Mouse (Mus musculus) liver, postnatal 0 days (tissue): Measurements from ENCODE around the gene Gdf15. TPM values are rescaled to one million over a fixed set of nuclear protein-coding genes. Genes with fewer than 3 reads are reported as not detected.

Source experiments
- ATAC-seq: fragments of 200-750 bp; cut with Nextera tagmentation; 2 replicates; pipeline ENCODE4 v1.8.0; 2017; ENCODE audit warnings: mild to moderate bottlenecking, moderate library complexity
- DNase-seq: peaks from one replicate; pipeline ENCODE4 v3.0.0-alpha.2; 2016
- H3K27ac ChIP-seq: fragments of 300-500 bp; sonication (generic); 2 replicates; pipeline ENCODE4 v1.5.1; 2014; ENCODE audit warnings: antibody characterized with exemption, moderate library complexity, mild to moderate bottlenecking, low read depth
- H3K27me3 ChIP-seq: fragments of 300-500 bp; sonication (generic); 2 replicates; pipeline ENCODE4 v1.6.1; 2014; ENCODE audit warnings: low read length, control low read depth, mixed read lengths; ENCODE audit not compliant: insufficient read depth
- H3K36me3 ChIP-seq: fragments of 300-500 bp; sonication (generic); replicated peaks from 2 replicates; pipeline ENCODE4 v1.6.1; 2014; ENCODE audit warnings: mild to moderate bottlenecking, control low read depth, low read length, moderate library complexity, mixed read lengths; ENCODE audit not compliant: insufficient read depth
- H3K4me1 ChIP-seq: fragments of 300-500 bp; sonication (generic); 2 replicates; pipeline ENCODE4 v1.6.1; 2014; ENCODE audit warnings: antibody characterized with exemption, mild to moderate bottlenecking, control low read depth; ENCODE audit not compliant: insufficient read depth
- H3K4me2 ChIP-seq: fragments of 300-500 bp; sonication (generic); 2 replicates; pipeline ENCODE4 v1.6.1; 2014; ENCODE audit warnings: low read depth, mild to moderate bottlenecking, low read length, moderate library complexity, mixed read lengths
- H3K4me3 ChIP-seq: fragments of 300-500 bp; sonication (generic); 2 replicates; pipeline ENCODE4 v1.5.1; 2014; ENCODE audit warnings: low read depth, low read length
- H3K9ac ChIP-seq: fragments of 300-500 bp; sonication (generic); replicated peaks from 2 replicates; pipeline ENCODE4 v1.6.1; 2014; ENCODE audit warnings: mild to moderate bottlenecking, moderate library complexity
- H3K9me3 ChIP-seq: fragments of 300-500 bp; sonication (generic); 2 replicates; pipeline ENCODE4 v1.6.1; 2016; ENCODE audit warnings: mild to moderate bottlenecking, control low read depth, low read length, mixed read lengths
- CTCF ChIP-seq: sonication (generic); IDR thresholded peaks from 2 replicates; pipeline ENCODE4 v1.5.1; 2016; ENCODE audit warnings: antibody characterized with exemption, low read depth
- EP300 ChIP-seq: IDR thresholded peaks from 2 replicates; pipeline ENCODE4 v1.6.1; 2016; ENCODE audit warnings: antibody characterized with exemption, low read depth, mild to moderate bottlenecking
- WGBS: fragments of 180-500 bp; shearing (Covaris S2); extraction: QIAGEN DNeasy Blood & Tissue Kit; methylation state at CpG from one replicate; pipeline ENCODE4 v1.1.7; 2014; ENCODE audit not compliant: insufficient replicate concordance; 5-methylcytosine and 5-hydroxymethylcytosine counted together
- polyA plus RNA-seq: library from polyadenylated mRNA; unstranded; fragments of >200 nt; fragmentation: Nextera tagmentation; extraction: Ambion mirVana; gene quantifications from 2 replicates; pipeline ENCODE4 v1.2.1, GENCODE M21; 2015

The Gdf15 gene
- polyA plus RNA-seq, 1 experiment from 2014 or later: 2.1 TPM

GRCm38 (mm10) chr8:70635527-70635926 lies 3.3 kb upstream of the Gdf15 start:
- 29% methylated on average over 6 of the region's 6 CpGs for WGBS
- no peaks in the 10 kb centered on the region for H3K36me3 ChIP-seq
- peaks cover 57% of the 10 kb centered on the region for H3K4me1 ChIP-seq
- ATAC-seq (no peak), DNase-seq (no peak)
- H3K27me3 ChIP-seq: no peaks in the 10 kb centered on the region
- H3K4me2 ChIP-seq: no peak overlapping the region
- TF ChIP-seq EP300 (no peak), CTCF (no peak)
- H3K27ac ChIP-seq: peak overlapping the region; percentile 78
- H3K4me3 ChIP-seq: no peak overlapping the region
- no peak overlapping the region; the same call in 1 of the 2 replicates for H3K9ac ChIP-seq
- no peaks in the 10 kb centered on the region for H3K9me3 ChIP-seq

GRCm38 (mm10) chr8:70634066-70634465 lies 1.8 kb upstream of the Gdf15 start:
- Histone ChIP-seq H3K9ac (no peak overlapping the region), H3K4me1 (peaks cover 62% of the 10 kb centered on the region), H3K4me3 (no peak overlapping the region), H3K36me3 (no peaks in the 10 kb centered on the region), H3K27ac (peak overlapping the region; percentile 78), H3K27me3 (no peaks in the 10 kb centered on the region), H3K9me3 (no peaks in the 10 kb centered on the region), H3K4me2 (no peak overlapping the region)
- DNase-seq (peak; percentile 87), ATAC-seq (peak; percentile 64)
- TF ChIP-seq CTCF (no peak), EP300 (peak; percentile 80)
- 25% methylated on average over 6 of the region's 6 CpGs for WGBS

GRCm38 (mm10) chr8:70631436-70631835 lies 820 bp downstream of the Gdf15 start:
- no peaks in the 10 kb centered on the region for H3K27me3 ChIP-seq
- no peak for TF ChIP-seq CTCF
- TF ChIP-seq EP300: no peak
- DNase-seq (peak; percentile 76), ATAC-seq (peak; percentile 24)
- no peaks in the 10 kb centered on the region for H3K9me3 ChIP-seq
- peak overlapping the region; percentile 45; the same call in 1 of the 2 replicates for H3K9ac ChIP-seq
- H3K4me2 ChIP-seq: peak overlapping the region; percentile 81
- peaks cover 49% of the 10 kb centered on the region for H3K4me1 ChIP-seq
- H3K4me3 ChIP-seq: peak overlapping the region; percentile 50
- H3K27ac ChIP-seq: peak overlapping the region; percentile 89
- WGBS: 20% methylated on average over 18 of the region's 24 CpGs
- no peaks in the 10 kb centered on the region for H3K36me3 ChIP-seq

DNA sequence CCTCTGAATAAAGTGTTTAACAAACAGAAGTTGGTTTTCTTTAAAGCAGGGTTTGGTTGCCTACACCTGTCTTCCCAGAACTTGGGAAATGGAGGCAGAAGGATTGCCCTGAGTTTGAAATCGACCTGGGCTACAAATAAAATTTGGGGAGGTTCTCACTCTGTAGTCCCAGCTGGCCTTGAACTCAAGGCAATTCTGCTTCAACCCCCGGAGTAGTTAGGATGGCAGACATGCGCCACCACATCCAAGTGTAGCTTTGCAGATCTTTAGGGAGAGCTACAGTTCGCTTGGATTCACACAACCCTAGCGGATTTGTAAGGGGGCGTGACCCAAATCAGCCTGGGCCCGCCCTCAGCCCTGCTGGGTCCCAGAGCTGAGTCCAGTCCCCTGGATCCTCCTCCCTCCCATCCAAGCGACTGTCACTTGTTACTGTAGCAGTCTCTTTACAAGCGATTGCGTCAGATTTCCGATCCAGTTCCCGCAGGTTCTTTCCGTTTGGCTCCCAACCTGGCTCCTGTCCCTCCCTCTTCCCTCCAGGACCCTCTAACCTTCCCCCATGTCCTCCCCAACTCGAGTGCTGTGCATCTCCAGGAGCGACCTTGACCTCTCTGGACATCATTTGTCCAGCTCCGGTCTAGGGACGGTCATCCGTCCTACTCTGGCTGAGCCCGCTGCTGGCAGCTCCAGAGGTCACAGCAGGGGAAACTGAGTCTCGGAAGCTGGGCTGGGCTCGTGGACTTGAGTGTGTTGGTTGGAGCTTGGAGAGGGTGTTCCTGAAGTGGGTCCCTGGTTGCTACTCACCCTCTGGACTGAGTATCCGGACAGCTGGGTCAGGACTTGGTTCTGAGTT lies 1.5 kb downstream of the Gdf15 start:
- peak overlapping the region; percentile 81 for H3K4me2 ChIP-seq
- peaks cover 42% of the 10 kb centered on the region for H3K4me1 ChIP-seq
- DNase-seq: peak; percentile 81
- WGBS: 10% methylated on average over 22 of the region's 22 CpGs
- peak overlapping the region; percentile 50 for H3K4me3 ChIP-seq
- H3K27ac ChIP-seq: peak overlapping the region; percentile 89
- H3K27me3 ChIP-seq: no peaks in the 10 kb centered on the region
- TF ChIP-seq EP300 (peak; percentile 48; the same call in 1 of the 2 replicates), CTCF (no peak)
- H3K9me3 ChIP-seq: no peaks in the 10 kb centered on the region
- H3K36me3 ChIP-seq: no peaks in the 10 kb centered on the region
- peak; percentile 72 for ATAC-seq
- H3K9ac ChIP-seq: peak overlapping the region; percentile 60

GRCm38 (mm10) chr8:70629574-70630531 lies 2.4 kb downstream of the Gdf15 start:
- ATAC-seq: peak; percentile 54
- H3K9me3 ChIP-seq: no peaks in the 10 kb centered on the region
- peak overlapping the region; percentile 50 for H3K4me3 ChIP-seq
- H3K27ac ChIP-seq: peak overlapping the region; percentile 73
- H3K4me1 ChIP-seq: peaks cover 33% of the 10 kb centered on the region
- 1% methylated on average over 60 of the region's 60 CpGs for WGBS
- peak overlapping the region; percentile 60 for H3K9ac ChIP-seq
- H3K4me2 ChIP-seq: peak overlapping the region; percentile 81
- TF ChIP-seq CTCF (peak; percentile 100), EP300 (no peak)
- DNase-seq: peak; percentile 92
- no peaks in the 10 kb centered on the region for H3K36me3 ChIP-seq
- no peaks in the 10 kb centered on the region for H3K27me3 ChIP-seq

DNA sequence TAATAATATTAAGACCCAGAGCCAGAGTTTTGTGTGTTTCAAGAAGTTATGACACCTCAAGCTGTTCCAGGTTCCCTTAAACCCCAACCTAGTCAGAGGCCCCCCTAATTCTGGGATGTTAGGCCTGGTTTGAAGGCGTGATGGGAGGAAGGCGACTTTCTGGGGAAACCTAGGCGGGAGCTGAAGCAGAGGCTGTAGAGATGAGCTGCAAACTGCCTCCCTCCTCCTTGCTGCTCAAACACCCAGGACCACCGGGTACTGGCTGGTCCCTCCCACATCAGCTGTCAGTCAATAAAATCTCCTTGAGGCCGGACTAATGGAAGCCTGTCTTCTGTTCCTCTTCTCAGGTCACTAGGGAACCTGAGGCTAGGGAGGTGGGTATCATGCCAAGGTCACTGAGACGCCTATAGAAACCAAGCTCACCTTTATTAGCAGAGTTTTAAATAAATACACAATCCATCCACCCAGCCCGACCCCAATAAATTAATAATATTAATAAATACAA lies 3.2 kb downstream of the Gdf15 start:
- 0 out of 2 replicates have a peak overlapping the region, but pooled peaks have one; percentile 73 for H3K27ac ChIP-seq
- no peak for TF ChIP-seq EP300
- no peak for TF ChIP-seq CTCF
- DNase-seq (peak; percentile 14), ATAC-seq (no peak)
- H3K4me2 ChIP-seq: peak overlapping the region; percentile 81
- 65% methylated on average over 7 of the region's 7 CpGs for WGBS
- H3K4me1 ChIP-seq: peaks cover 26% of the 10 kb centered on the region
- no peaks in the 10 kb centered on the region for H3K9me3 ChIP-seq
- H3K9ac ChIP-seq: peak overlapping the region; percentile 60
- no peaks in the 10 kb centered on the region for H3K27me3 ChIP-seq
- no peaks in the 10 kb centered on the region for H3K36me3 ChIP-seq
- peak overlapping the region; percentile 50; the same call in 1 of the 2 replicates for H3K4me3 ChIP-seq
